Mouse (Mus musculus) embryo, embryonic 11.5 days (tissue): ENCODE data around the gene Cux1.

Source experiments
- DNase-seq: peaks from one replicate; pipeline ENCODE4 v3.0.0-alpha.2; 2012; ENCODE audit warnings: low read depth, low spot score

Gene Cux1

DNA sequence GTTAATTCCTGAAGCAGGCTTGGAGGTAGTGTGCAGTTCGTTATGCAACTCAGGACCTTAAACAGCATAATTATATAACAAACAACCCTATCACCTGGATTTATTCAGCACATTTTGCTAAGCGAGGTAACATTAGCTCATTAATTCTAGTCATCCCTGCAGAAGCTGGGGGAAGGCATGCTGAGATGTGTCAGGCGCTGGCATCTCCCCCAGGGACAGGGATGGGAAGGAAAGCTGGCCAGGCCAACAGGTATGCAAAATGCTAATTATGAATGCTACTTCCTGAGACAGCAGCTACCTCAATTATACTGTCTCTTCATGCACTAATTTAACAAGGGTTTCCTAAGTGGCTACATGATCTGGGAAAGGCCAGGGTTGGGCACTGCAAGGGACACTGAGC, 190.2 kb downstream of the Cux1 start:
- no peak for DNase-seq

DNA sequence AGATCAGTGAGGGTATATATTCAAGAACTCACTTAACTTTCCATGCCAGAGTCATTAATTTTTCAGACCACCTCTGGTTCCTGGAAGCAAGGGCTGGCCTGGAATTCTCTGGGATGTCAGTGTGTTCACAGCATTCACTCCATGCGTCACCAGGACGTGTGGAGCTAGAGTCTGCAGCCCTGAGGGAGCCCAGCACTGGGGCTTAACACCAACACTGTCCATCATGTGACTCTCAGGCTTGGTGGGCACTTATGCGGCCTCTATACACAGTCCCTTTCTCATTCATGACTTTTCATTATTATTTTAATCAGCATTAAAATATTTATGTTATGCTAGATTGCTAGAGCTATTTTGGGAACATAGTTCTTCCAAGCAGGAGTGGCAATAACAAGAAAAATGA, 191.9 kb downstream of the Cux1 start:
- DNase-seq: no peak

DNA sequence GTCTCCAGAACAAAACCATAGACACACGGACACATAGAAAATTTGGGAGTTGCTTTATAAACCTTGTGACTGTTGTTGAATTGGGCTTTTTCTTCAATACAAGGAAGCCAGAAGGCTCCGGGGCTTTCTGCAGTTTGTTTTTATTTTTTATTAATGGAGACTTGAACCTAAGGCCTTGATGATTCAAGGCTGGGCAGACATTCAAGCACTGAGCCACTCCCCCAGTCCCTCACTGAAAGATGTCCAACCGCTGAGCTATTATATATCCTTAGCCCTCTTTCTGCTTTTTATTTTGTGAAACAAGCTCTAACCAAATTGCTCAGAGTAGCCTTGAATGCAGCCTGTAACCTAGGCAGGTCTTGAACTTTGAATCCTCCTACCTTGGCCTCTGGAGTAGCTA, 195.0 kb downstream of the Cux1 start:
- DNase-seq: no peak

DNA sequence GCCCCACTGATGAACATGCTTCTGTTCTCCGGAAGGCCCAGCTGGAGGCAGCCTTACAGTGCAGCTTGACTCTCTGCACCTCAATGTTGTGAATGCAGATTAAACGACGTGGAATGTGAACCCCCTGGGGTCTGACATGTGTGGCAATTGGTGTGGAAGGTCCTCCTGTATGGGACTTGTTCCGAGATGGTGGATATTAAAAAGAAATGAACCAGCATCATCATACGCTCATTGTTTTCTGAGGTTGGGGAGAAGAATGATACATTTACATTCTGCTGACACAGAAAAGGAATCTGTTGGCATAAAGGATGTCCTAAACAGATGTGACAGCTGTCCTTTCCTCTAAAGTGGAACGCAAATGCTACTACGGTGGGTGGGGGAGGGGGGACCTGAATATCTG, 203.9 kb downstream of the Cux1 start:
- no peak for DNase-seq

DNA sequence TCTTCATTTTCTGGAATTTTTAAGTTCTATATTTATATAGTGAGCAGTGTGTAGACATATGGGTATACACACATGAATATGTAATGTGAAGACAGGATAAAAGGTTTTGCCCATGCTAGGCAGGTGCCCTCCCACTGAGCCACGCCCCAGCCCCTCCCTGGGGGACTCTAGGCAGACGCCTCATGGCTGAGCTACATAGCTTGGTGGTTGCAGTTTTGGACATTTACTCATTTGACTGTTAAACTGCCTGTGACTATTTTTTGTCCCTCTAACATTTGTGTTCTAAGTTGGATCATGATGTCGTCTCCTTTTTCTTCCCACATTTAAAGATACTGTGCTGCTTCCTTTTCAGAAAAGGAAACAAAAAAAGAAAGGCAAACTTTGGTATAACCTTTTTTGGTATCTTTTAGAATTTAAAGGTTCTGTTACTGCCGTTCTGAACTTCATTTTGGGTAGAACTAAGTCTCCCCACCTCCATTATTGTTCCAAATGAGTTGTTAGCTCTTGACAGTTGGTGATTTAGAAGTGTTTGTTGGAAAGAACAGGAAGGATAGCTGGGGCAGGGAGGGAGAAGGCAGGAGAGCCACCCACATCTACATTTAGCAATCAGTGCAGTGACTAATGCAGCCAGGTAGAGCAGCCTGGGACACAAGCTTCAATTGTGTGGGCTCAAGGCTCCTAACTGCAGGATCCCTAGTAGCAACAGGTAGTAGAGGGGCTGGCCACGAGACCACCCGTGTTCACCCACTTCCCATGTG, 204.6 kb downstream of the Cux1 start:
- no peak for DNase-seq

DNA sequence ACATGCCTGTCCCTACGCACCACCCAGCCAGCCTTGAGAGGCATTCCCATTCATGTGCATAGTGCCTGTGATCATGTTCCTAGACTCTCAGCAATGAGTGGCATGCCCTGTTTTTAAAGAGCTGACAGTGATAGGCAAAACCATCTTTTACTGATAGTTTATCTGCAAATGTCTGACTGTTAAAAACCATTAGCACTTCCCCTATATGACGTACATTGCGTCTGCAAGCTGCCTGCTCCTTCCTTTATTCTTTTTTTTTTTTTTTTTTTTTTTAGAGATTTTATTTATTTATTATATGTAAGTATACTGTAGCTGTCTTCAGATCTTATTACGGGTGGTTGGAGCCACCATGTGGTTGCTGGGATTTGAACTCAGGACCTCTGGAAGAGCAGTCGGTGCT, 205.3 kb downstream of the Cux1 start:
- DNase-seq: no peak

DNA sequence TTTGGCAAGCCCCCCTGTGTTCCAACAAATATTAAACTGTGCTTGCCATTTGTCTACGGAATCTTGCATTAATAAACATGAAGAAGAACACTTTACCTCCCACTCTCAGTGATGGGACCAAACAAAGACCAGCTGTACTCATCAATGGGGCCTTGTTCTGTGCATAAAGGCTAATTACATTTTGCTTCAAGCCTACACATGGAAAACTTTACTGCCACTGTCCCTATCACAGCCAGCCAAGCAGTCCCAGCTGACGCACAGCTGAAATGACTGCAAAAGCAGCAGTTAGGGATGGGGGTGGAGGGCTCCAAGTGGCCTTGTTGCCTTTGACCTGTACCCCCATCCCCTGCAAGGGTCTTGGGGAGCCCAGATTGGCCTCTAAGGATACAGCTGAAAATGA, 210.1 kb downstream of the Cux1 start:
- DNase-seq: no peak

DNA sequence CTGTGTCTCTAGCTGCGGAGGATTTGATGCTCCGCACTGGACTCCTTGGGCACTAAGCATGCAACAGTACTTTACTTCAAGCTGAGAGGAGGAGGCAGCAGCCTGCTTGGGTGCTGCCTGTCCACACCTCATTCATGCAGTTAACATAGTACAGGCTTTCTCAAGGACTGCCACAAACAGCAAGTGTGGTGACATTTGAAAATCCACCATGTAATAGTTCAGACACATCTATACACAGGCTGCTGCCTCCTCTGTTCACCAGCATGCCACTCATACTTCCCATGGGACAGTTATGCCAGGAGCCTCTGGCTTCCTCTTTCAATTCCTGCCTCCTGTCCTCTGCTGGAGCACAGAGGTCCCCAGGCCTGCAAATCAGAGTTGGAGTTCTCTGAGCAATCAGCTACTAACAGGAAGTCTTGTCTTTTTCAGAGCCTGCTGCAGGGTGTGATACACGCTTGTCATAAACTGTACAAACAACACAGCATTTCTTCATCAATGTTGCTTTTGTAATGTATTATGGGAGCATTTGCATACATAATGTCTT, 211.6 kb downstream of the Cux1 start:
- DNase-seq: no peak

DNA sequence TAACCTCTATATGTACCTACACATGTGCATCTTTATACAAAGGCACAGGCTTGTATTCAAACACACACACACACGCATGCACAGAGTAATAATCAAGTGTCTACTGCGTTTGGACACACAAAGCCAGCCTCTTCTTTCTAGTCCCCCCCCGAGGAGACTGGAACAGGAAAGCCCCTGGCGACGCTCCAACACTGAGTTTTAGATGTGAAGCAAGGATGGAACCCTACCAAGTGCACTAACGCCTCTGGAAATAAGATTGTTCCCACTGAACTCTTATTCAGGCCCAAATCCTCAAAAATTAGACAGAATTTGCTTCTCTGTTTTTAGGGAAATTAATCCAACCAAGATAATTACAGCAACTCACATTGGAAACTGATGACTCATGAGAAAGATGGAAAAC, 212.6 kb downstream of the Cux1 start:
- no peak for DNase-seq

DNA sequence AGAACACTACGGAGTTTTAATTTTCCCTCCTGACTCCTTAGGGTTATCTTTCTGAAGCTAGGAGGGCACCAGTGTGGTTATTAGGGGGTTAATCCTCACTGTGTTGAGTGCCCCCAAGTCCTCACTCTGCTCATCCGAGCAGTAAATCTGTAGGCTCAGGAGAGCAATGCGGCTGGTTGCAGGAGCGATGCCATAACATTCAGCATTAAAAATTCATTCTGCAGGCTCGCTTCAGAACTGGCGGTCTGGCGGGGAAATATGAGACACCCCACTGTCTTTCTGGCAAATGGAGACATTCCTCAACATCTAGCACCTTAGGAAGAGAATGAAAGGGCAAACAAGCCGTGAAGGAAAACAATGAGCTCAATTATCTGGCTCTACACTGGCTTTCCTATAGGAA, 214.2 kb downstream of the Cux1 start:
- no peak for DNase-seq

DNA sequence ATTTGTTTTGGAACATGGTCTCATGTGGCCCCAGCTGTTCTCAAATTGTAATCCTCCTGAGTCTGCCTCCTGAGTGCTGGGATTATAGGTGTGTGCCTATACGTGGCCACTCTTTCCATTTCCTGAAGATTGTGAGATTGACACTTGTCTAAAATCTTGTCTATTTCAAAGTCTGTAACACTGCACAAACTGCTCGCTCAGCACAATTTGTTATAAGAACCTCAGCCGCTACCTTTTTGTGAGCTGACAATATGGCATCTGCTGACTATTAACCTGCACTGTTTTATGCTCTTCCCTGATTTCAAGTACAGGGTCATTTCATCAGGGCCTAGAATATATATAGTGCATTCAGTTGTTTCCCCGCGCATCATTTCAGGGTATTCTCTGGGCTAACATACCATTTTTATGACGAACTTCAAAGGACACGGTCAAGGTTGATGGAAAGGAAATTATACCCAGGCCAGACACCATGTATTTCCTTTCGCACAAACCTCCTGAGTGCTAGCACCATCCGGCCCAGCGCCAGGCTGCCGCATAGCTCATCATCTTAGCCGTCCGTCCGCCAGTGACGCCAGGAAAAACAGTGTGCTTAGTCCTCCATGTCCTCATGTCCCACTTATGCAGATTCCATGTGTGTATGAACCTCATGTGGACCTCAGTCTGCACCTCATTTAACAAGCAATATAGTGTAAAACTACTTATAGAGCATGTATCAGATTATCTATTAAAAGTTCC, 224.0 kb downstream of the Cux1 start:
- no peak for DNase-seq

DNA sequence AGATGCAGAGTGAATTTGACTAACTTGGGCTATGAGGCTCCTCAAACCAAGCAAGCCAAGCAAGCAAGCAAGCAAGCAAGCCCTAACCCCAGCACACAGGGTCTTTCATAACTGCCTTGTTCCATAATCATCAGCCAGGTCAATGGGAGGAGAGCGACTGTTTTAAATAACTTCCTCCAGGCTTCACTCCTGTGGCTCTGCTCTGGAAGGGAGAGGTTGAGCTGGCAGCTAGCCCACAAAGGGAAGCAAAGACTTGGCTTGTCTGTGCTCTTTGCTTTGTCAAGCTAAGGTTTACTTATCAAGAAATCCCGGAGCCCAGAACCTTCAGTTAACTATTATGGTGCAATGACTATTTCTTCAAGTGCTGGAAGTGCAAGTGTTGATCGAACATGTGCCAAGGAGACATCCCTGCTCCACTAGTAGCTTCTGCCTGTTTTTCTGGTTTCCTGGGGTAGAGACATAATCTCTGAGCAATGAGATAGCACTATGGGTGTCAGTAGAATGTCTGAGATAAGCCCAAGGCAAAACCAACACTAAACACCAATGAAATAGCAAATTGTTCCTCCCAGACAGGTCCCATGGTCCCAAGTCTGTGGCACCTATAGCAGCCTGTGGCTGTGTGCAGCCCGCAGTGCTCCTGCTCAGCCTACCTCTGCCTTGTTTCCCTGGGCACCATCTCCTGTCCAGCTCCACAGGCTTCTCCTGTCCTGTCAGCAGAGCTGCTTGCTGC, 230.3 kb downstream of the Cux1 start:
- DNase-seq: no peak

DNA sequence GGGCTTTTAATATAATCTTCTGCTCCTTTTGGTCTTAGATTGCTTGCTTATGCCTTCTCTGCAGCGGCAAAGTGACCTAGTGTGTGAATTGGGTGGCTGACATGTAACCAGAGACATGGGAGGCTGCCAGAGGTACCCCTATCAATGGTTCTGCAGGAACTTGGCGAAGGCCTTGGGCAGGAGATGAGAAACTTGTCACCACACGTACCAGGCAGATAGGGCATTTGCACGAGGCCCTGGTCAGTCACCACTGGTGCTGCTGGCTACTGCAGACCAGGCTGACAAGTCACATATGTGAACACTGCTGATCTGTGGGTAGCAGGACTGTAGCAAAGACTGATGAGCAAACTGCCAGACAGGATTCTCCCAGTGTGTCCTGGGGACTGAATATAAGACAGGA, 231.6 kb downstream of the Cux1 start:
- no peak for DNase-seq

DNA sequence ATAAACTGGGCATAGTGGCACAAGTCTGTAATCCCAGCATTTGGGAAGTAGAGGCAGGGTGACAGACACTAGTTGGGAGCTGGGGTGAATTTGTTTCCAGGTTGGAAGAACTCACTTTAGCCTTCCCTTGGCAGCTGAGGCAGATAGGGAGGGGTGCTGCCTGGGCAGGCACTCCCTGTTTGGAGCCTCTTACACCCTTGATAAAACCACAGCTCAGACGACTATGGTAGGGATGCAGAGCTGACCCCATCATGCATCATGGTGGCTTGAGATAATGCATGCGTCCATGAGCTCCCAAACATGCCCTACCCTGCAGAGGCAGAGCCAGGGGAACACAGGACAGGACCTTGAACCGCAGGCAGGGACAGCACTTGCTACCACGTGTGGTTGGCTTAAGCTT, 232.5 kb downstream of the Cux1 start:
- no peak for DNase-seq

DNA sequence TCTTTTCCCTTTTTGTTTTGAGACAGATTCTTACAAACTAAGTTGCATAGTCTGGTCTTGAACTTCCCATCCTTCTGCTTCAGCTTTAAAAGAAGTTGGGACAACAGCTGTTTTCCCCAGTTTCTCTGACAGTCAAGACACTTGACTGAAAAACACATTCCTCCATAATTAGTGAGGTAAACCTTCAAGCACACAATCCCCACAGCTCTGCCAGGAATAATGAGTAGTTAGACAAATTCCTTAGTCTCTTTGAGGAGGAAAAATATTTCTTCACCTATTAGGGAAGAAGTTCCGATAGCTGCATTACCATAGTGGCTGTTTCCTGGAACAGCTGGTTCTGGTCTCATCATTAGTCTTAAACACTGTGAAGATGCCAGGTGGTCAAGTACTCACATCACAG, 233.2 kb downstream of the Cux1 start:
- DNase-seq: no peak

DNA sequence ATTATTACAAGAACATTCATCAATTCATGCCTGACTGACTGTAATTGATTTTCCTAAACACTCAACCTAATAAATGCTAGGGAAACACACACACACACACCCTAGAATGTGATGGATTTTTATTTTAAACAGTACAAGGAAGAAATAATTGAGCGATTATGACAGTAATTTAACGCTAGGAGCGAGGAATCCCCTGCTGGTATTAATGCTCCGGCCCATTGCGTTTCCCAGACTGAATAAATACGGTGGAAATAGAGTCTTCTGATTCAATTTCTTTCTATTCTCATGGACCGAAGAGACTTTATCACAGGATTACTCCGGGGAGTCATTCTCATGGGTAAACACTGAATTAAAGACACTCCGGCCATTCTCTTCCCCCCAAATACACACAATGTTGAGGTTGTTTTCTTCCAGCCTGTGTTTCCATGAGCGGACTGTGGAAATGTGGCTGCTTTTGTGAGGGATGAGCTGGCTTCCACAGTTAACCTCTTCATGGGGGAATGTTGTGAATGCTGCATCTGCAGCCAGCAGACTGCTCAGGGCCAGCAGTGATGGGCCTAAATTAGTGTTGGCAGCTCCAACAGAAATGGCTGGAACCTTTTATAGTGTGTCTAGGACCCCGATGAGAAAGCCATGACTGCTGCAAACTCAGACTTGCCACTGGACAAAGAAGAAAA, 234.4 kb downstream of the Cux1 start:
- DNase-seq: no peak

DNA sequence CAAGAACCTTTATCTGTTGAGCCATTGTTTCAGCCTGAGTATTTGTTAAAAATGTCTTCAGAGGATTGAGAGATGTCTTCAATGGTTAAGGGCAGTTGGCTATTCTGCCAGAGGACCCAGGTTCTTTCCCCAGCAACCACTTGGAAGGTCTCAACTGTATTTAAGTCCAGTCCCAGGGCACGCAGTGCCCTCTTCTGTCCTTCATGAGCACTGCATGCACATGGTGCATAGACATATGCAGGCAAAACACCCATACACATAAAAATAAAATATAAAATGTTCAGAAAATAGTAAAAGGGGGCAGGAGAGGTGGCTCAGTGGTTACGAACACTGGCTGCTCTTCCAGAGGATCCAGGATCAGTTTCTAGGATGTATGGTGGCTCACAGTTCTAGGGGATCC, 239.6 kb downstream of the Cux1 start:
- no peak for DNase-seq

DNA sequence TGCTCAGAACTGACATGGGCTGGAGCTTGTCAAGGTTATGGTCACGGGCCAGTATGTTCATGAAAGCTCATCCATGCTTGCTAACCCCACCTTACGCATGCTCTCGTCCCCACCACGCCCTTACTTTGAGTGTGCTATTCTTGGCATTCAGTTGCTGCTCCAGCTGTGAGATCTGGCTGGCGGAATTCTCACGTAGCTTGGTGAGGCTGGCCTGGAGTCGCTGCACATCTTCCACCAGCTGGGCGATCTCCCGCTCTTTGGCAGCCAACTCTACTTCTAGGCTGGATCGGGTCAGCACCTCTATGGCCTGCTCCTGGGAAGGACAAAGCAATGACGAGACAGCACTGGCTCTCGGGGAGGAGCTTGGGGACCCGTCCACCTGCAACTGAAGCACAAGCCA, 240.7 kb downstream of the Cux1 start:
- DNase-seq: no peak

DNA sequence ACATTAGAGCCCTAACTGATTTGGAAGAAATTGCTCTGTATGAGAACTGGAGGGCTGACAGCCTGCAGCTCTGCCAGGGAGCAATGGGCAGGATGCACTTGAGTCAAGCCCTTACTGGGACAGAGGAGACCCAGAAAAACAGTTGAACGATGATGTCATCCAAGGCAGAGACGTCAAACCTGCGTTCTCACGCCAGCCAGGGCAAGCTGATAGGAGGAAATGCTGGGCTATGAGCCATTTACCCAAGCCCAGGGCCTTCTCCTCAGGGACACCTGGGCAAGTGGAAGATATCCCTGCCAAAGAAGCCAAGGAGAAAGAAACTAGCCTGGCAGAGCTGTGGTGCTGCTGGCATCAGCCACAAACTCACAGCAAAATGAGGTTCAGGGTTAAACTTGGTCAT, 242.8 kb downstream of the Cux1 start:
- no peak for DNase-seq

DNA sequence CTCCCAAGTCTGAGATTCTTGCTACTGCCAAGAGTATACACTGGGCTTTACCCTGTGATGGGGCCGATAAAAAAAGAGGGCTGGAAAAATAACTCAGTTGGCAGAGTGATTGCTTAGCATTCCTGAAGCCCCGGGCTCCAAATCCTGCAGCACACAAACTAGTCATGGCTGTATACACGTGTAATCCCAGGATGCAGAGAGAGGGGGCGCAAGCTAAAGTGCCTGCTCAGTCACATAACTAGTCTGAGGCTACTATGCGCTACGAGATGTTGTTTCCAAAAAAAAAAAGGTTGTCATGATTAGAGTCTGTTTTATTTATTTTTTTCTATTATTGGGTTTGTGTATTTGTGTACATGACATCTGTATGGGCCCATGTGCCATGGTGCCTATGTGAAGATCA, 245.9 kb downstream of the Cux1 start:
- no peak for DNase-seq

DNA sequence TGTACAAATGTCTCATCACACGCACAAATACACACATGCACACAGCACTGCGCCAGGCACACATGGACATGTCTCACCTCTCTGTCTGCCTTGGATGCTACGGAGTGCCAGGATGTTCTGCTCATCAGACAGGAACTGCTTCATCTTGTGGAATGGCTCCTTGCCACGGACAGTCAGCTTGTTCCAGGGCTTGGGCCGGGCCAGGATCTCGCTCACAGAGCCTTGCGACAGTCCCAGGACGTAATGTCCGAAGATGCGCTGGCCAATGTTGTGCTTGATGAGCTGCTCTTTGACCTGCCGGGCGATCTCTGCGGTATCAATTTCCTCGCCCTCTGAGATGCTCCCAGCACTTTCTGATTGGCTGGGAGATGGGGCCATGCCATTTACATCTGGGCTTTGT, 254.7 kb downstream of the Cux1 start:
- no peak for DNase-seq

DNA sequence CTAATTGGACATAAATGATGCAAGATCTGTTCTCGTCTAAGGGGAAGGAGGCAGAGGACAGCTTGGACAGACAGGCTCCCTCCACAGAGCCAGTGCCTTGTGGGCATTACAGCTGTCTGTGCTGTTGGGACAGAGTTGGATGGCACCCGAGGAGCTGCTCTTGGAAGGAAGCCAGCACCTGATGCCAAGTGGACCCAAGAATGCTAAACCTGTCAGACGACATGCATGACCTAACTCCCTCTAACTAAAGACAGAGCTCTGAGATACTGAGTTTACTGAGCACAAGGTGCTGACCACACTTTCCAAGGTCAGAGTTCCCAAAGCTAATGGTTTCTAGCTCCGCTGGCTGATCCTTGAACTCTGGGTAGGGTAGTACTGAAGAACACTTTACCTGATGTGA, 255.1 kb downstream of the Cux1 start:
- DNase-seq: no peak
